Mouse (Mus musculus) liver, adult 2 months (tissue): Measurements from ENCODE around the gene Commd1.

ENCODE experiments used
- CTCF ChIP-seq: fragments of 200-500 bp; IDR thresholded peaks from 2 replicates; pipeline ENCODE4 v1.5.1; 2011; ENCODE audit warnings: low read depth, low read length, control low read depth
- POLR2A ChIP-seq: fragments of 200-500 bp; IDR thresholded peaks from 2 replicates; pipeline ENCODE4 v1.6.1; 2011; ENCODE audit warnings: low read length, control low read depth; ENCODE audit not compliant: insufficient read depth; ENCODE audit errors: extremely low read depth

DNA sequence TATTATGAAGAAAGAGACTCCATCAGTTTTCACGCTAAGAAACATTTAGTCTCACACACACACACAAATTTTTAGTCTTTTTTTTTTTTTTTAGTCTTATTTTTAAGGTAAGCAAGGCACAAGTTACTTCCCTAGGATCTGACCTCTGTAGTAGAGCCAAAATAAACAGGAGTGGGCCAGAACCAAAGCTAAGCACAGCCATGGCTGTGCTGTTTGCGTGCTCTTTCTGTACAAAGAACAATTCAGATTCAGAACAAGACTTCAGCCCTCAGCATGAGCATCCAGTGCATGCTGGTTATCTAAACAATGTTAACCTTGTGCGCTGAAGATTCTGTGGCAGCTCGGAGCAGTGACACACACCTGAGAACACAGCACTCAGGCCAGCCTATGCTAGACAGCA is 17.8 kb downstream of the Commd1 start:
- TF ChIP-seq CTCF (no peak), POLR2A (no peak)
